Mouse (Mus musculus) lung, postnatal 10 days (tissue): ENCODE results near the gene Vmn1r111.
"Not testable (repeated sequence)": the region's sequence is repeated elsewhere in the genome, so short reads cannot be mapped to it uniquely, and the experiment has no call there.

Experiments
- DNase-seq: peaks from one replicate; pipeline ENCODE4 v3.0.0; 2021

The Vmn1r111 gene

DNA sequence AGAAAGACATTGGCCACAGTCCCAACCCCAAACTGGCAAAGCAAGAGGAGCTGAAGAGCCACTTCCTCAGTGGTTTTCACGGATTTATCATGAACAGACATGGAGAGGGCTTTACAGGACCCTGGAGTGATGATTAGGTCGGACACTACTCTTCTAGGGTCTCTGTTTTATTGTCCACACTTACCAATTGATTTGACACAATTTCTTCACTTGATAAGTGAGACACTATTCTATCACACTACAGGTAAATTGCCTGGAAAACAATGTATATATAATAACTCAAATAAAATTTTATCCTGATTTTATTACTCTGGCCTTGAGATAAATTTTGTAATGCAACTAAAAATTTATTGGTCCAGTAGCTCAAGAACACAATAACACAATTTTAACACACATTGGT lies at the start of gene Vmn1r111:
Vmn1r111 (minus strand) TSS at position 101 of the 400 bp plus-strand sequence.
- not testable (repeated sequence) for DNase-seq

DNA sequence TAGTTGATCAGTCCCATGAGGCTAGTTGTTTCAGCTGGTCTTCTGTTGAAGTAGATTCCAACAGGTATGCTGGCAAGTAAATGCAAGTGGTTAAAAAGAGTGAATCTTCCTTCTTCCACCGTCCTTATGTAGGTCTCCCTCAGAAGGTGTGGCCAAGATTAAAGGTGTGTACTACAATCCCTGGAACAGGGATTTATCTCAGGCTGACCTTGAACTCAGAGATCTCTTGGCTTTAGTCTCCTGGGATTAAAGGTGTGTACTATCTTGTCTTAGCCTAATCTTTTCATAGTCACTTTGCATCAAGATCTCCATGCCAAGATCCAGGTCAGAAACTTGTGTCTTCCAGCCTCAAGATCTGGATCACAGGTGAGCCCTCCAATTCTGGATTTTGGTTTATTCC lies 27.5 kb upstream of the Vmn1r111 start, which contains the start of gene Gm10668:
Gm10668 (minus strand) TSS at position 101 of the 400 bp plus-strand sequence.
- not testable (repeated sequence) for DNase-seq

DNA sequence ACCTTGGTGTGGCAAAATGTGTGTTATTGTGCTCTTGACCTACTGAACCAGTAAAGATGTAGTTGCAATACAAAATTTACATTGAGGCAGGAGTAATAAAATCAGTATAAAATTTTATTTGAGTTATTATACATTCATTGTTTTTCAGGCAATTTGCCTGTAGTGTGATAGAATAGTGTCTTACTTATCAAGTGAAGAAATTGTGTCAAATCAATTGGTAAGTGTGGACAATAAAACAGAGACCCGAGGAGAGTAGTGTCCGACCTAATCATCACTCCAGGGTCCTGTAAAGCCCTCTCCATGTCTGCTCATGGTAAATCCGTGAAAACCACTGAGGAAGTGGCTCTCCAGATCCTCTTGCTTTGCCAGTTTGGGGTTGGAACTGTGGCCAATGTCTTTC lies 34.4 kb downstream of the Vmn1r111 start, which contains the start of gene Vmn1r107:
Vmn1r107 (plus strand) TSS at position 301 of the 400 bp plus-strand sequence.
- DNase-seq: not testable (repeated sequence)
